Mouse (Mus musculus): ENCODE measurements around the gene Slc39a3. TPM values are rescaled to one million over a fixed set of nuclear protein-coding genes. Genes with fewer than 3 reads are reported as not detected.
"Not testable (repeated sequence)": the region's sequence is repeated elsewhere in the genome, so short reads cannot be mapped to it uniquely, and the experiment has no call there.

Gene Slc39a3
- total and polyA plus RNA-seq, 2 experiments, result 6.1 to 14.1 TPM

DNA sequence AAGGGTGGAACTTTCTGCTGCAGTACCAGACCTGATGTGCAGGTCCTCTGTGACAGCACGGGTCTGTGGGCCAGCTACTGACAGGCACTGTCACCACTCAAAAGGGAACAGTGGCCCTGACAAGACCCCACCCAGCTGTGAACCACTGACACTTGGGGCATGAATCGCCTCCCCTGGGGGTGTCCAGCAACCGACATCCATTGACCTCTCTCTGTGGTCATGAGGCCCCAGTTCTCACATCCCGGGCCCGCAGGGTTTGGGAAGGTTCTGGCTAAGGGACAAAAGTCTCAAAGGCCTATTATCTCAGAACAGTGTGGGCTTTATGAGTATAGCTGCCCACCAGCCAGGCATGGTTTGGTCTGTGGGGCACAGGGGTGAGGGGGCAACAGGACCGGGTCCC, 17.9 kb upstream of the Slc39a3 start:
- WGBS, result 93% methylated on average over 6 of the region's 6 CpGs
- no peak overlapping the region for H3K27ac ChIP-seq (replicated peaks; ENCODE audit: insufficient read depth, low read depth, low read length)
- H3K27me3 ChIP-seq (ENCODE audit: control insufficient read depth, insufficient read depth, low read length), result no peaks in the 10 kb centered on the region
- no peak overlapping the region for H3K9ac ChIP-seq (ENCODE audit: low read depth, low read length)
- no peak for TF ChIP-seq CTCF (IDR thresholded peaks at IDR 0.05; ENCODE audit: low read depth, low read length)
- TF ChIP-seq POLR2A (IDR thresholded peaks at IDR 0.05; ENCODE audit: extremely low read depth, insufficient read depth, low read length), result no peak
- H3K79me2 ChIP-seq (ENCODE audit: control insufficient read depth, insufficient read depth, low read length), result peaks cover 49% of the 10 kb centered on the region
- no peak overlapping the region for H3K4me3 ChIP-seq (ENCODE audit: insufficient read depth, low read depth, low read length)
- H3K36me3 ChIP-seq (ENCODE audit: control insufficient read depth, insufficient read depth, low read length), result no peaks in the 10 kb centered on the region
- H3K4me1 ChIP-seq (ENCODE audit: control insufficient read depth, insufficient read depth, low read length), result peaks cover 21% of the 10 kb centered on the region
- DNase-seq (ENCODE audit: extremely low read depth, low read depth, low spot score), result no peak

DNA sequence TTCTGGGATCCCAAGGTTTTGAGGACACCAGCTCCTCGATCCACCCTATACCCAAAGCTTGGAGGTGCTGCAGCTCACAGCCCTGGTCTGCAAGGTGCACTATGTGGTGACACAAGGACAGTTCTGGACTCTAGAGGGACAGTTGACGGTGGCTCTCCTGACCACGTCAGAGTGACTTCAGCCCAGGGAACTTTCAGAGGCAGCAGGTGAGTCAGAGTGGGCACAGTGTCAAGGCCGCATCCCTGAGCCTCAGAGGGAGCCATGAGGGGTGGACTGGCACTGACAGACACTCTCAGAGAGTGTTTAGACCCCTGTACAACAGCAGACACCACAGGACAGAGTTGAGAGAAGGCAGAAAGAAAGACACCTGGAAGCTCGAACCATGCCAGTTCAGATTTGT, 15.4 kb upstream of the Slc39a3 start:
- DNase-seq (ENCODE audit: extremely low read depth, low read depth, low spot score), result no peak
- no peak for TF ChIP-seq POLR2A (IDR thresholded peaks at IDR 0.05; ENCODE audit: extremely low read depth, insufficient read depth, low read length)
- TF ChIP-seq CTCF (IDR thresholded peaks at IDR 0.05; ENCODE audit: low read depth, low read length), result no peak
- no peak overlapping the region for H3K27ac ChIP-seq (replicated peaks; ENCODE audit: insufficient read depth, low read depth, low read length)
- H3K36me3 ChIP-seq (ENCODE audit: control insufficient read depth, insufficient read depth, low read length), result peaks cover 5% of the 10 kb centered on the region; the same call in 1 of the 2 replicates
- 0 out of 2 replicates have a peak, but pooled peaks cover 4% of the 10 kb centered on the region for H3K4me1 ChIP-seq (ENCODE audit: control insufficient read depth, insufficient read depth, low read length)
- no peak overlapping the region for H3K4me3 ChIP-seq (ENCODE audit: insufficient read depth, low read depth, low read length)
- WGBS, result 75% methylated on average over 5 of the region's 5 CpGs
- H3K9ac ChIP-seq (ENCODE audit: low read depth, low read length), result no peak overlapping the region
- H3K79me2 ChIP-seq (ENCODE audit: control insufficient read depth, insufficient read depth, low read length), result peaks cover 28% of the 10 kb centered on the region
- H3K27me3 ChIP-seq (ENCODE audit: control insufficient read depth, insufficient read depth, low read length), result no peaks in the 10 kb centered on the region

DNA sequence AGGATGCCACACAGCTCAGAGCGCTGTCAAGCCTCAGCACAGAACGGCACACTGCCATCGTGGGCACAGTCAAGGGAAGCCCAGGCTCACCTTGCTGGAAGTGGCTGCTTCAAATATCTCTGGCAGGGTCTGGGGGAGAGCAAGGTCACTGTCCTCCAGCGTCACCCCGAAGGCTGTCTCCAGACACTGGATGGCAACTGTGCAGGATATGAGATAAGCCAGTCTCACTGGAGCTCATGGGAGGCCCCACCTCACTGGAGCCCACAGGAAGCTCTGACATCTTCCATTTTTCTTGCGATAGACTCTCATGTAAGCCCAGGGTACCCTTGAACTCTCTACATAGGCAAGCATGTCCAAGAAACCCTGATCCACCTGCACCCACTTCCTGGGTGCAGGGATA, 13.9 kb upstream of the Slc39a3 start:
- H3K36me3 ChIP-seq (ENCODE audit: control insufficient read depth, insufficient read depth, low read length), result peaks cover 9% of the 10 kb centered on the region
- DNase-seq (ENCODE audit: extremely low read depth, low read depth, low spot score), result no peak
- peaks cover 14% of the 10 kb centered on the region for H3K79me2 ChIP-seq (ENCODE audit: control insufficient read depth, insufficient read depth, low read length)
- H3K9ac ChIP-seq (ENCODE audit: low read depth, low read length), result no peak overlapping the region
- H3K27me3 ChIP-seq (ENCODE audit: control insufficient read depth, insufficient read depth, low read length), result no peaks in the 10 kb centered on the region
- no peak overlapping the region for H3K27ac ChIP-seq (replicated peaks; ENCODE audit: insufficient read depth, low read depth, low read length)
- WGBS, result 92% methylated on average over 6 of the region's 6 CpGs
- TF ChIP-seq POLR2A (IDR thresholded peaks at IDR 0.05; ENCODE audit: extremely low read depth, insufficient read depth, low read length) (no peak), CTCF (IDR thresholded peaks at IDR 0.05; ENCODE audit: low read depth, low read length) (no peak)
- H3K4me3 ChIP-seq (ENCODE audit: insufficient read depth, low read depth, low read length), result no peak overlapping the region
- no peaks in the 10 kb centered on the region for H3K4me1 ChIP-seq (ENCODE audit: control insufficient read depth, insufficient read depth, low read length)

DNA sequence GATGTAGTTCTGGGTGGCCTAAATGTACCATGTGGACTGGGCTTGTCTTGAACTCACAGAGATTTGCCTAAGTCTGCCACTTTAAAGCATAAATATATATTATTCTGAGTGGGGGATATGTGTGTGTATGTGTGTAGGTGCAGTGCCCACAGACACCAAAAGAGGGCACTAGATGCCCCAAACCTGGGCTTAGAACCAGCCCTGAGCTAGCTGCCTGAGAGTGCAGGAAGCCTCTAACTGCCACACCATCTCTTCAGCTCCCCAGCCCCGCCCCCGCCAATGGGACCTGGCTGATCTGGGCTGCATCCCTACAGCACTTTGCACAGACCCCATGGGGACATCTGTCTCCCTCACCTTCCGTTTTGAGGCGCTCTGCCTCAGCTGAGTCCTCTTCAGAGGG, 13.4 kb upstream of the Slc39a3 start:
- peak; percentile 19 for DNase-seq (ENCODE audit: extremely low read depth, low read depth, low spot score)
- WGBS, result 99% methylated on average over 4 of the region's 4 CpGs
- H3K27me3 ChIP-seq (ENCODE audit: control insufficient read depth, insufficient read depth, low read length), result no peaks in the 10 kb centered on the region
- H3K36me3 ChIP-seq (ENCODE audit: control insufficient read depth, insufficient read depth, low read length), result peaks cover 9% of the 10 kb centered on the region
- H3K9ac ChIP-seq (ENCODE audit: low read depth, low read length), result no peak overlapping the region
- TF ChIP-seq POLR2A (IDR thresholded peaks at IDR 0.05; ENCODE audit: extremely low read depth, insufficient read depth, low read length) (no peak), CTCF (IDR thresholded peaks at IDR 0.05; ENCODE audit: low read depth, low read length) (peak; percentile 66)
- H3K4me3 ChIP-seq (ENCODE audit: insufficient read depth, low read depth, low read length), result no peak overlapping the region
- H3K4me1 ChIP-seq (ENCODE audit: control insufficient read depth, insufficient read depth, low read length), result no peaks in the 10 kb centered on the region
- no peak overlapping the region for H3K27ac ChIP-seq (replicated peaks; ENCODE audit: insufficient read depth, low read depth, low read length)
- peaks cover 11% of the 10 kb centered on the region for H3K79me2 ChIP-seq (ENCODE audit: control insufficient read depth, insufficient read depth, low read length)

DNA sequence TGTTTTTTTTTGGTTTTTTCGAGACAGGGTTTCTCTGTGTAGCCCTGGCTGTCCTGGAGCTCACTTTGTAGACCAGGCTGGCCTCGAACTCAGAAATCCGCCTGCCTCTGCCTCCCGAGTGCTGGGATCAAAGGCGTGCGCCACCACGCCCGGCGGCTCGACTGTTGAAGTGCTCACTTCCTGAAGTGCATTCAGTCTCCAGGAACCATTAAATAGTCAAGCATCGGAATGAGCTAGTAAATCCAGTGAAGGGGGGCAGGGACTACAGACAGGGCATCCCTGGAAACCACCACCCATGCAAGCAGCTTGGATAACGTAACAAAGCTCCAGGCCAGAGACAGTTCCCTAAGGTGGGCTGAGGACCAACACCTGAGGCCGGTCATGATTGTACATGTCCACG, 8.0 kb upstream of the Slc39a3 start:
- peaks cover 12% of the 10 kb centered on the region for H3K36me3 ChIP-seq (ENCODE audit: control insufficient read depth, insufficient read depth, low read length)
- H3K79me2 ChIP-seq (ENCODE audit: control insufficient read depth, insufficient read depth, low read length); H3K27ac ChIP-seq (replicated peaks; ENCODE audit: insufficient read depth, low read depth, low read length); H3K4me3 ChIP-seq (ENCODE audit: insufficient read depth, low read depth, low read length); H3K27me3 ChIP-seq (ENCODE audit: control insufficient read depth, insufficient read depth, low read length); H3K4me1 ChIP-seq (ENCODE audit: control insufficient read depth, insufficient read depth, low read length); H3K9ac ChIP-seq (ENCODE audit: low read depth, low read length); DNase-seq (ENCODE audit: extremely low read depth, low read depth, low spot score): not testable (repeated sequence)
- 92% methylated on average over 14 of the region's 14 CpGs for WGBS

DNA sequence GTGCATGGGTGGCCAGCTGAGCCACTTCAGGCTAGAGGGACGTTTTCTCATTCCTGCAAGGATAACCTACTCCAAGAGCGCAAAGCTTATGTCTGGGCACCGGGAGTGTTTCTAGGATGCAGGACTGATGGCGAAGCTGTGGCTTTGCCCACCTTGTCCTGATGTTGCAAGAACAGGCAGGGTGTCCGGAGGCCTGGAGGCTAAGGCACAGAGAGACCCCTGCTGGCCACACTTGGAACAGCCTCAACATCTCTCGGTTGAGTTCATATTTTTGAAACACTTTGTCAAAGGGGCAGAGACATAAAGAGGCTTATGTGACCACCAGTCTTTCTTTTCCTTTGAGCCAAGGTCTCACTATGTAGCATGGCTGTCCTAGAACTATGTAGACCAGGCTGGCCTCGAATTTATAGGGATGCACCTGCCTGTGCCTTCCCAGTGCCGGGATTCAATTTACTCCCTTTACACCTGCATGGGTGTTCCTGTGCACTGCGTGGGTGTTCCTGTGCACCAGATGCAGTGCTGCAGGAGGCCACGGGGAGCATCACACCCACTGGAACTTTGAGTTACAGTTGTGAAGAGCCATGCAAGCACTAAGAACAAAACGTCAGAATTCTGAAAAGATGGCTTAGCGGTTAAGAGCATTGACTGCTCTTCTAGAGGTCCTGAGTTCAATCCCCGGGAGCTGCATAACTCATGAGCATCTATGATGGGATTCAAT, 4.4 kb upstream of the Slc39a3 start:
- Histone ChIP-seq H3K79me2 (ENCODE audit: control insufficient read depth, insufficient read depth, low read length) (no peaks in the 10 kb centered on the region), H3K27ac (replicated peaks; ENCODE audit: insufficient read depth, low read depth, low read length) (no peak overlapping the region), H3K36me3 (ENCODE audit: control insufficient read depth, insufficient read depth, low read length) (peaks cover 3% of the 10 kb centered on the region; the same call in 1 of the 2 replicates), H3K4me3 (ENCODE audit: insufficient read depth, low read depth, low read length) (no peak overlapping the region), H3K27me3 (ENCODE audit: control insufficient read depth, insufficient read depth, low read length) (no peaks in the 10 kb centered on the region), H3K4me1 (ENCODE audit: control insufficient read depth, insufficient read depth, low read length) (no peaks in the 10 kb centered on the region), H3K9ac (ENCODE audit: low read depth, low read length) (no peak overlapping the region)
- peak; percentile 41 for DNase-seq (ENCODE audit: extremely low read depth, low read depth, low spot score)
- 27% methylated on average over 13 of the region's 13 CpGs for WGBS
- TF ChIP-seq POLR2A (IDR thresholded peaks at IDR 0.05; ENCODE audit: extremely low read depth, insufficient read depth, low read length) (no peak), CTCF (IDR thresholded peaks at IDR 0.05; ENCODE audit: low read depth, low read length) (peak; percentile 93)
